Mouse (Mus musculus) neural tube, embryonic 13.5 days (tissue): ENCODE measurements around the gene Eif2s2. TPM values are rescaled to one million over a fixed set of nuclear protein-coding genes. Genes with fewer than 3 reads are reported as not detected.

Source experiments
- polyA plus RNA-seq: library from polyadenylated mRNA; unstranded; fragments of >200 nt; fragmentation: Nextera tagmentation; extraction: Ambion mirVana; gene quantifications from 2 replicates; pipeline ENCODE4 v1.2.1, GENCODE M21; 2015

Eif2s2 gene
- polyA plus RNA-seq, 1 experiment from 2014 or later, result 77.2 TPM

Other genes with a start within 250 kb of the Eif2s2 start
- gene Chmp4b, start 241.2 kb downstream of the Eif2s2 start, polyA plus RNA-seq, result 29.1 and 29.6 TPM in 2 replicates
- not detected in 2 replicates for gene Gm14214, start 122.9 kb downstream of the Eif2s2 start, polyA plus RNA-seq
- gene Raly, start 101.8 kb downstream of the Eif2s2 start, polyA plus RNA-seq, result 27.0 and 28.3 TPM in 2 replicates
- 1.6 TPM in 1 of 2 replicates, not detected in the other for gene a, start 101.5 kb downstream of the Eif2s2 start, polyA plus RNA-seq
- gene Gm14226, start 125.3 kb upstream of the Eif2s2 start, polyA plus RNA-seq, result 0.29 and 0.36 TPM in 2 replicates
- gene Ahcy, start 181.6 kb upstream of the Eif2s2 start, polyA plus RNA-seq, result 31.6 and 35.5 TPM in 2 replicates
- gene Itch, start 240.6 kb upstream of the Eif2s2 start, polyA plus RNA-seq, result 47.7 and 48.7 TPM in 2 replicates